Mouse (Mus musculus) CH12.LX (cell line): ENCODE results near the gene Ptprg.

ENCODE experiments used
- CHD1 ChIP-seq: IDR thresholded peaks from 2 replicates; pipeline ENCODE4 v1.6.1; 2012; ENCODE audit warnings: low read depth, low read length, improper control_type of control experiment, inconsistent platforms
- CTCF ChIP-seq, 2 experiments: IDR thresholded peaks in 1 of 2; conservative IDR thresholded peaks in 1 of 2; 2 replicates each; pipeline ENCODE4 v1.5.1; 2011 to 2012; ENCODE audit warnings: low read depth in 2 of 2, low read length in 2 of 2, improper control_type of control experiment in 1 of 2, inconsistent platforms in 1 of 2, mild to moderate bottlenecking in 1 of 2, moderate library complexity in 1 of 2
- GABPA ChIP-seq: IDR thresholded peaks from 2 replicates; pipeline ENCODE4 v1.6.1; 2012; ENCODE audit warnings: low read depth, low read length, improper control_type of control experiment, inconsistent platforms; ENCODE audit not compliant: insufficient replicate concordance
- MAZ ChIP-seq: IDR thresholded peaks from 2 replicates; pipeline ENCODE4 v1.6.1; 2012; ENCODE audit warnings: low read depth, mild to moderate bottlenecking, inconsistent platforms, low read length, improper control_type of control experiment, moderate library complexity
- MEF2A ChIP-seq: IDR thresholded peaks from 2 replicates; pipeline ENCODE4 v1.6.1; 2014; ENCODE audit warnings: low read depth, mild to moderate bottlenecking, inconsistent platforms, low read length, improper control_type of control experiment, borderline replicate concordance
- ZC3H11A ChIP-seq: IDR thresholded peaks from 2 replicates; pipeline ENCODE4 v1.6.1; 2012; ENCODE audit warnings: low read depth, mild to moderate bottlenecking, inconsistent platforms, low read length, improper control_type of control experiment

DNA sequence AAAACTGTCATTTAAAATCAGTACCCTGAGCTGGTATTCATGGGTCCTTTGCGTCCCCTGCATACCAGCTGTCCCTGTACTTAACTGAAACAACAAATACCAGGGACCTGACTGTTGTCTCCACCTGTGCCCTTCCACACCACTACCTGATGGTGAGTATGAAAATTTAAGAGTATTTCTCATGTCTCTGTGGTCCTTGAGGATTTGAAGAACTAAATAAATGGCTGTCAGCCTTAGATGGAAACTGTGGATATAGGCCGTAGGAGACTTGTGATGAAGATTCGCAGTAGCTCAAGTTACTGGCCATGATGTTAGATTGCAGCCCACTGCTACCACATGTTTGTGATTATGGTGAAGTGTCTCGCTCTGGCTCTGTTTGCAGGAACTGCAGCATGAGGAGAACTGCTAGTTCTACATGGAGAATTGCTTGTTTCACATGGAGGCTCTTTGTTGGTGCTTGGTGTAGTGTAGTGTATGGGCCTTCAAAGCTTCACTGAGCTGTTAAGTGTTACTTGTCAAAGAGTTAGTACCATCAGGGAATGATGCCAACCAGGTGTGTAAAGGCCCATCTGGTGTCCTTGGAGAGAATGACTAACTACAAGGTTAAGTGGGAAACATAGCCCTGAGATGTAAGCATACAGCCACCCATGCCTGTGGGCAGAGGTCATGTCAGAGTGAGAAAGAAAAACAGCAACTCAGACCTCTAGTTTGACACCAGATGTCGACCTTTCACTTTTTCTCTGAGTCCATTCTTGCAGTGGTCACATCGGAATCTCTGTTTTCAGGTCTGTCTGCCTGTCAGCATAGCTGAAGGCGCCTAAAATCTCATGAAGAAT lies 518.9 kb downstream of the Ptprg start:
- no peak for TF ChIP-seq GABPA
- TF ChIP-seq MEF2A = no peak
- TF ChIP-seq CHD1 = no peak
- no peak for TF ChIP-seq MAZ
- no peak for TF ChIP-seq ZC3H11A
- TF ChIP-seq CTCF (conservative IDR thresholded peaks at IDR 0.05 in 1 of 2, IDR thresholded peaks at IDR 0.05 in 1 of 2; ENCODE audit: low read depth in 2 of 2, low read length in 2 of 2) = no peak
